Mouse (Mus musculus) C2C12 (cell line): ENCODE measurements at regions not wholly inside any gene's neighbourhood (a gene's known extent, or its start where the extent isn't known, plus 50 kb on each side); places are given as distances from the start of the nearest gene placed in this dataset.

ENCODE experiments used
- CEBPB ChIP-seq: IDR thresholded peaks from one replicate; pipeline ENCODE4 v1.6.1; 2011; ENCODE audit warnings: low read depth, mild to moderate bottlenecking, control low read depth, moderate library complexity
- CTCF ChIP-seq: IDR thresholded peaks from one replicate; pipeline ENCODE4 v1.5.1; 2011; ENCODE audit not compliant: control insufficient read depth, insufficient read depth, insufficient read length
- MAX ChIP-seq: IDR thresholded peaks from one replicate; pipeline ENCODE4 v1.6.1; 2011; ENCODE audit warnings: mild to moderate bottlenecking, control low read depth
- MYOD1 ChIP-seq: IDR thresholded peaks from one replicate; pipeline ENCODE4 v1.6.1; 2011; ENCODE audit warnings: low read depth; ENCODE audit not compliant: control insufficient read depth, insufficient read length
- MYOG ChIP-seq: IDR thresholded peaks from one replicate; pipeline ENCODE4 v1.6.1; 2011; ENCODE audit not compliant: control insufficient read depth, insufficient read length; ENCODE audit errors: extremely low read depth
- USF1 ChIP-seq: IDR thresholded peaks from one replicate; pipeline ENCODE4 v1.6.1; 2011; ENCODE audit warnings: low read depth, mild to moderate bottlenecking, control low read depth, moderate library complexity

GRCm38 (mm10) chr6:89003197-89003923, 101.3 kb downstream of the Tpra1 start:
- TF ChIP-seq CTCF (no peak), MYOD1 (no peak), MAX (no peak), MYOG (no peak), CEBPB (no peak), USF1 (no peak)
